Mouse (Mus musculus) myocyte (in vitro differentiated cells): ENCODE measurements at regions not wholly inside any gene's neighbourhood (a gene's known extent, or its start where the extent isn't known, plus 50 kb on each side); places are given as distances from the start of the nearest gene placed in this dataset.

ENCODE experiments used
- H3K27me3 ChIP-seq: one replicate; pipeline ENCODE4 v1.6.1; 2011; ENCODE audit not compliant: control insufficient read depth, insufficient read depth, insufficient read length
- H3K36me3 ChIP-seq: one replicate; pipeline ENCODE4 v1.6.1; 2011; ENCODE audit not compliant: control insufficient read depth, insufficient read depth
- H3K4me2 ChIP-seq: one replicate; pipeline ENCODE4 v1.6.1; 2011; ENCODE audit warnings: low read depth, control low read depth
- H3K4me3 ChIP-seq: one replicate; pipeline ENCODE4 v1.5.1; 2011; ENCODE audit warnings: mild to moderate bottlenecking, control low read depth, moderate library complexity
- H3K79me2 ChIP-seq: one replicate; pipeline ENCODE4 v1.6.1; 2011; ENCODE audit not compliant: control insufficient read depth, insufficient read depth
- H3ac ChIP-seq: one replicate; pipeline ENCODE4 v1.6.1; 2011; ENCODE audit not compliant: control insufficient read depth, insufficient read length
- CEBPB ChIP-seq: IDR thresholded peaks from 2 replicates; pipeline ENCODE4 v1.6.1; 2011; ENCODE audit warnings: mild to moderate bottlenecking, moderate library complexity; ENCODE audit not compliant: poor library complexity, insufficient read depth, severe bottlenecking
- E2F4 ChIP-seq: IDR thresholded peaks from one replicate; pipeline ENCODE4 v1.6.1; 2011; ENCODE audit warnings: mild to moderate bottlenecking, control low read depth, moderate library complexity; ENCODE audit not compliant: insufficient read depth
- MAX ChIP-seq: IDR thresholded peaks from one replicate; pipeline ENCODE4 v1.6.1; 2011; ENCODE audit warnings: low read depth, mild to moderate bottlenecking, control low read depth
- MYOD1 ChIP-seq, 3 experiments: IDR thresholded peaks; one replicate each; pipeline ENCODE4 v1.6.1; 2011; ENCODE audit warnings: control low read depth in 2 of 3, low read depth in 2 of 3, mild to moderate bottlenecking in 2 of 3, moderate library complexity in 1 of 3; ENCODE audit not compliant: insufficient read length in 2 of 3, control insufficient read depth in 1 of 3
- MYOG ChIP-seq, 3 experiments: IDR thresholded peaks; one replicate each; pipeline ENCODE4 v1.6.1; 2011; ENCODE audit warnings: control low read depth in 2 of 3, low read depth in 2 of 3, mild to moderate bottlenecking in 2 of 3; ENCODE audit not compliant: insufficient read length in 2 of 3, control insufficient read depth in 1 of 3, insufficient read depth in 1 of 3
- POLR2A ChIP-seq: IDR thresholded peaks from one replicate; pipeline ENCODE4 v1.6.1; 2011; ENCODE audit warnings: low read depth, mild to moderate bottlenecking, control low read depth, moderate library complexity; ENCODE audit not compliant: insufficient read length
- POLR2AphosphoS2 ChIP-seq: IDR thresholded peaks from one replicate; pipeline ENCODE4 v1.6.1; 2011; ENCODE audit warnings: low read depth, control low read depth; ENCODE audit not compliant: insufficient read length
- REST ChIP-seq: IDR thresholded peaks from one replicate; pipeline ENCODE4 v1.6.1; 2011; ENCODE audit warnings: mild to moderate bottlenecking, control low read depth, moderate library complexity; ENCODE audit not compliant: insufficient read depth, insufficient read length
- SRF ChIP-seq: IDR thresholded peaks from one replicate; pipeline ENCODE4 v1.6.1; 2011; ENCODE audit warnings: low read depth; ENCODE audit not compliant: control insufficient read depth, insufficient read length
- TCF12 ChIP-seq: IDR thresholded peaks from one replicate; pipeline ENCODE4 v1.6.1; 2011; ENCODE audit warnings: mild to moderate bottlenecking, control low read depth; ENCODE audit not compliant: poor library complexity, insufficient read depth, severe bottlenecking
- TCF3 ChIP-seq: IDR thresholded peaks from one replicate; pipeline ENCODE4 v1.6.1; 2011; ENCODE audit warnings: low read depth, control low read depth; ENCODE audit not compliant: insufficient read length
- USF1 ChIP-seq: IDR thresholded peaks from one replicate; pipeline ENCODE4 v1.6.1; 2011; ENCODE audit warnings: low read depth, mild to moderate bottlenecking, control low read depth, moderate library complexity

- no peak overlapping the region for H3K4me2 ChIP-seq
- TF ChIP-seq POLR2A (no peak), MYOD1 (IDR thresholded peaks at IDR 0.05; ENCODE audit: control insufficient read depth in 1 of 3, insufficient read length in 2 of 3, low read depth in 2 of 3) (no peak), USF1 (no peak), POLR2AphosphoS2 (no peak), E2F4 (no peak), MYOG (IDR thresholded peaks at IDR 0.05; ENCODE audit: control insufficient read depth in 1 of 3, insufficient read depth in 1 of 3, insufficient read length in 2 of 3, low read depth in 2 of 3) (no peak), REST (no peak), SRF (no peak), CEBPB (no peak), TCF3 (no peak), TCF12 (no peak), MAX (no peak)
- no peaks in the 10 kb centered on the region for H3K36me3 ChIP-seq
- H3K27me3 ChIP-seq = no peaks in the 10 kb centered on the region
- no peaks in the 10 kb centered on the region for H3K79me2 ChIP-seq
- H3K4me3 ChIP-seq = no peak overlapping the region
- H3ac ChIP-seq = no peak overlapping the region
Observed at GRCm38 (mm10) chr10:17618024-17618423, 105.0 kb upstream of the Cited2 start.

GRCm38 (mm10) chr10:17619617-17620016, 103.4 kb upstream of the Cited2 start:
- H3K4me3 ChIP-seq = no peak overlapping the region
- H3K36me3 ChIP-seq = no peaks in the 10 kb centered on the region
- H3K79me2 ChIP-seq = no peaks in the 10 kb centered on the region
- H3K4me2 ChIP-seq = no peak overlapping the region
- H3K27me3 ChIP-seq = no peaks in the 10 kb centered on the region
- no peak overlapping the region for H3ac ChIP-seq
- TF ChIP-seq POLR2A (no peak), MAX (no peak)

- H3K79me2 ChIP-seq = no peaks in the 10 kb centered on the region
- H3K36me3 ChIP-seq = no peaks in the 10 kb centered on the region
- no peaks in the 10 kb centered on the region for H3K27me3 ChIP-seq
- no peak overlapping the region for H3ac ChIP-seq
- no peak overlapping the region for H3K4me2 ChIP-seq
- no peak overlapping the region for H3K4me3 ChIP-seq
- TF ChIP-seq CEBPB = no peak
- no peak for TF ChIP-seq MAX
- TF ChIP-seq TCF3 = no peak
- TF ChIP-seq TCF12 = no peak
- TF ChIP-seq POLR2AphosphoS2 = no peak
- no peak for TF ChIP-seq MYOG (IDR thresholded peaks at IDR 0.05; ENCODE audit: control insufficient read depth in 1 of 3, insufficient read depth in 1 of 3, insufficient read length in 2 of 3, low read depth in 2 of 3)
- no peak for TF ChIP-seq REST
- TF ChIP-seq E2F4 = no peak
- no peak for TF ChIP-seq MYOD1 (IDR thresholded peaks at IDR 0.05; ENCODE audit: control insufficient read depth in 1 of 3, insufficient read length in 2 of 3, low read depth in 2 of 3)
- no peak for TF ChIP-seq SRF
Observed at GRCm38 (mm10) chr10:17621703-17622385, 101.2 kb upstream of the Cited2 start.

GRCm38 (mm10) chr10:17622802-17623201, 100.2 kb upstream of the Cited2 start:
- TF ChIP-seq USF1 = no peak
- TF ChIP-seq E2F4 = no peak
- no peak for TF ChIP-seq CEBPB
- no peak for TF ChIP-seq REST
- no peak for TF ChIP-seq TCF3
- no peak for TF ChIP-seq POLR2A
- no peak for TF ChIP-seq TCF12
- no peak for TF ChIP-seq MYOG (IDR thresholded peaks at IDR 0.05; ENCODE audit: control insufficient read depth in 1 of 3, insufficient read depth in 1 of 3, insufficient read length in 2 of 3, low read depth in 2 of 3)
- no peak for TF ChIP-seq MAX
- no peak for TF ChIP-seq MYOD1 (IDR thresholded peaks at IDR 0.05; ENCODE audit: control insufficient read depth in 1 of 3, insufficient read length in 2 of 3, low read depth in 2 of 3)
- no peak for TF ChIP-seq POLR2AphosphoS2
- no peak for TF ChIP-seq SRF
- no peaks in the 10 kb centered on the region for H3K79me2 ChIP-seq
- H3K27me3 ChIP-seq = no peaks in the 10 kb centered on the region
- no peak overlapping the region for H3ac ChIP-seq
- H3K4me3 ChIP-seq = no peak overlapping the region
- H3K4me2 ChIP-seq = no peak overlapping the region
- H3K36me3 ChIP-seq = no peaks in the 10 kb centered on the region

GRCm38 (mm10) chr10:17629709-17630108, 93.3 kb upstream of the Cited2 start:
- H3ac ChIP-seq = no peak overlapping the region
- H3K4me2 ChIP-seq = no peak overlapping the region
- TF ChIP-seq POLR2A (no peak), MAX (no peak), USF1 (no peak), E2F4 (no peak), MYOG (IDR thresholded peaks at IDR 0.05; ENCODE audit: control insufficient read depth in 1 of 3, insufficient read depth in 1 of 3, insufficient read length in 2 of 3, low read depth in 2 of 3) (no peak), MYOD1 (IDR thresholded peaks at IDR 0.05; ENCODE audit: control insufficient read depth in 1 of 3, insufficient read length in 2 of 3, low read depth in 2 of 3) (no peak), TCF3 (no peak), POLR2AphosphoS2 (no peak), REST (no peak), TCF12 (no peak), SRF (no peak), CEBPB (no peak)
- no peak overlapping the region for H3K4me3 ChIP-seq
- no peaks in the 10 kb centered on the region for H3K79me2 ChIP-seq
- H3K27me3 ChIP-seq = no peaks in the 10 kb centered on the region
- H3K36me3 ChIP-seq = no peaks in the 10 kb centered on the region
